Mouse (Mus musculus) neural tube, embryonic 11.5 days (tissue): ENCODE measurements around the gene Syne1. TPM values are rescaled to one million over a fixed set of nuclear protein-coding genes. Genes with fewer than 3 reads are reported as not detected.

Experiments used
- ATAC-seq: fragments of 200-750 bp; cut with Nextera tagmentation; 2 replicates; pipeline ENCODE4 v1.8.0; 2017; ENCODE audit warnings: moderate number of reproducible peaks, mild to moderate bottlenecking, moderate TSS enrichment, moderate library complexity; ENCODE audit not compliant: insufficient read depth, low FRiP score, low TSS enrichment
- DNase-seq: peaks from one replicate; pipeline ENCODE4 v3.0.0-alpha.2; 2015; ENCODE audit warnings: low spot score
- H3K27ac ChIP-seq: fragments of 300-500 bp; sonication (generic); 2 replicates; pipeline ENCODE4 v1.5.1; 2014; ENCODE audit warnings: low read depth, mild to moderate bottlenecking, low read length
- H3K27me3 ChIP-seq: fragments of 300-500 bp; sonication (generic); 2 replicates; pipeline ENCODE4 v1.6.1; 2014; ENCODE audit warnings: mild to moderate bottlenecking, low read length, mixed read lengths; ENCODE audit not compliant: control insufficient read depth, insufficient read depth
- H3K36me3 ChIP-seq: fragments of 300-500 bp; sonication (generic); 2 replicates; pipeline ENCODE4 v1.6.1; 2014; ENCODE audit warnings: mild to moderate bottlenecking, low read length, moderate library complexity, mixed read lengths; ENCODE audit not compliant: control insufficient read depth, insufficient read depth
- H3K4me1 ChIP-seq: fragments of 300-500 bp; sonication (generic); 2 replicates; pipeline ENCODE4 v1.6.1; 2014; ENCODE audit warnings: low read length, mixed read lengths; ENCODE audit not compliant: control insufficient read depth, insufficient read depth
- H3K4me2 ChIP-seq: fragments of 300-500 bp; sonication (generic); 2 replicates; pipeline ENCODE4 v1.6.1; 2014; ENCODE audit warnings: low read depth, mild to moderate bottlenecking, moderate library complexity
- H3K4me3 ChIP-seq: fragments of 300-500 bp; sonication (generic); 2 replicates; pipeline ENCODE4 v1.5.1; 2014; ENCODE audit warnings: low read depth, low read length
- H3K9ac ChIP-seq: fragments of 300-500 bp; sonication (generic); 2 replicates; pipeline ENCODE4 v1.6.1; 2014; ENCODE audit warnings: mild to moderate bottlenecking, low read length
- H3K9me3 ChIP-seq: fragments of 300-500 bp; sonication (generic); 2 replicates; pipeline ENCODE4 v1.6.1; 2016; ENCODE audit warnings: low read length; ENCODE audit not compliant: control insufficient read depth
- WGBS: fragments of 180-500 bp; shearing (Covaris S2); extraction: QIAGEN DNeasy Blood & Tissue Kit; methylation state at CpG from one replicate; pipeline ENCODE4 v1.1.7; 2014; 5-methylcytosine and 5-hydroxymethylcytosine counted together
- polyA plus RNA-seq: library from polyadenylated mRNA; unstranded; fragments of >200 nt; fragmentation: Nextera tagmentation; extraction: Ambion mirVana; gene quantifications from 2 replicates; pipeline ENCODE4 v1.2.1, GENCODE M21; 2014

The Syne1 gene
- polyA plus RNA-seq, 1 experiment from 2014 or later, result 3.2 TPM

DNA sequence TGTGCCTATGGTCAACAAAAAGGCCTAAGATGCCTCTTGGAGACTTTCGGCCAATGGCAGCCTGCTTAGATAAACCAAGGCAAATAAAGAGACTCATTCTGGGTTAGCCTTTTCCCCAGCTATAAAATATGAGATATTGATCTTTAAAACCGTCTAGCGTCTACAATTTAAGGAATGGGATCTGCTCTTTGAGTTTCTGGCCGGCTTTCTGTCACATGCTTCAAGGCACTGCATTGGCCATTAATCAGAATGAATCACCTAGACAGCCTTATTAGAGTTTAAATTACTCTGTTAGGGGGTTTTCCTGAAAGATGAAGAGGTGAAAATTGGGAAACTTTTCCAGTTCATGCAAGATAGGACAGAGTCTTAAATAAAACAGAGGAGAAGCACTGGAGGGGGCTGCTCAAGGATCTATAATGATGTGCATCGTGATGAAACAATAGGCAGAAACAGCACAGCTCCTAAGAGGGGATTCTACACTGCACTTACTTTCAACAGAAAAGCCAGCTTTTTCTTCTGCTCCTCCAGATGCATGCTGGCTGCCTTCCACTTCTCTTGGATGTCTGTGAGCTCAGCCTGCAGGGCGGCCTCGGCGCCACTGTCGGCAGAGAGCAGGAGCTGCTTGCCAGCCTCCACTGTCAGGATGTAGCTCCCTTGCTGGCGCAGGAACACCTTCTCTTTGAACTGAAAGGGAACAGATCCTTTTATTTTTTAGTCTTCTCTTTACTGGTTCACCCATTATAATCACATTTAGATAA is 454.1 kb downstream of the Syne1 start:
- WGBS, result 88% methylated on average over 10 of the region's 10 CpGs
- DNase-seq (no peak), ATAC-seq (no peak)
- Histone ChIP-seq H3K9me3 (no peaks in the 10 kb centered on the region), H3K4me3 (no peak overlapping the region), H3K36me3 (no peaks in the 10 kb centered on the region), H3K27me3 (no peaks in the 10 kb centered on the region), H3K4me1 (no peaks in the 10 kb centered on the region), H3K9ac (no peak overlapping the region), H3K4me2 (no peak overlapping the region), H3K27ac (no peak overlapping the region)

DNA sequence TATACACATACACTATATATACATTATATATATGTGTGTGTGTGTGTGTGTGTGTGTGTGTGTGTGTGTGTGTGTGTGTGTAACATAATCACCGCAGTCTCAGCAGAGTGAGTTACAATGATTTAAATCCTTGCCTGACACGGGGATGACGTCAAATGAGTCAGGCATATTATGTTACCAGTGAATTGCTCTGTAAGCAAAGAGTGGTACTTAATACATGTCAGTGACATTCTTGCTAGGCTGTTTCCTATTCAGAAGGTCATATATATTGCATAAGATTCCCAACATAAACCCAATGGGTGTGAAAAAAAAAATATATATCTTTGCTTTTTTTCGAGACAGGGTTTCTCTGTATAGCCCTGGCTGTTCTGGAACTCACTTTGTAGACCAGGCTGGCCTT is 462.1 kb downstream of the Syne1 start:
- DNase-seq (no peak), ATAC-seq (no peak)
- H3K4me2 ChIP-seq, result no peak overlapping the region
- H3K4me1 ChIP-seq, result no peaks in the 10 kb centered on the region
- H3K4me3 ChIP-seq, result no peak overlapping the region
- no peaks in the 10 kb centered on the region for H3K36me3 ChIP-seq
- H3K27ac ChIP-seq, result no peak overlapping the region
- H3K27me3 ChIP-seq, result no peaks in the 10 kb centered on the region
- no peak overlapping the region for H3K9ac ChIP-seq
- H3K9me3 ChIP-seq, result no peaks in the 10 kb centered on the region
- 85% methylated on average over 4 of the region's 4 CpGs for WGBS

GRCm38 (mm10) chr10:5087336-5087735 is 463.9 kb downstream of the Syne1 start:
- H3K9ac ChIP-seq, result no peak overlapping the region
- WGBS, result 77% methylated on average over 7 of the region's 7 CpGs
- DNase-seq (no peak), ATAC-seq (no peak)
- H3K9me3 ChIP-seq, result no peaks in the 10 kb centered on the region
- no peaks in the 10 kb centered on the region for H3K4me1 ChIP-seq
- H3K27ac ChIP-seq, result no peak overlapping the region
- H3K4me2 ChIP-seq, result no peak overlapping the region
- H3K36me3 ChIP-seq, result no peaks in the 10 kb centered on the region
- H3K27me3 ChIP-seq, result no peaks in the 10 kb centered on the region
- H3K4me3 ChIP-seq, result no peak overlapping the region

DNA sequence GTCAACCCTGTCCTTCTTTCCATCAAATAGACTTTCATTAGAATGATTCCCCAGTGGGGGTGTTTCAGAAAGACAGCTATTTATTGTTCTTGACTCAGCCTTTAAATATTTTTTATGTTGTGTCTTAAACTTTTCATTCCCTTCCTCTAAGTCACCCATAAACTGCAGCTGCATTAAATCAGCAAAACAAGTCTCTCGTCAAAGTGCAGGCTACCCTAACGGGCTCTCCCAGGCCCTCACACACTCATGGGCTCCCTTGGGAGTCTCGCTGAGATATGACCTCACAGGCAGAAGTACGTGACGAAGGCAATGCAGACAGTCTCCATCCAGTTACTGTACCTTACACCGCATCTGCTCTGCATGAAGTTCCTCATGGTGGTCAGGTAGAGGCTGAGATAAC is 465.0 kb downstream of the Syne1 start:
- no peaks in the 10 kb centered on the region for H3K27me3 ChIP-seq
- no peak for DNase-seq
- H3K4me2 ChIP-seq, result no peak overlapping the region
- no peak overlapping the region for H3K9ac ChIP-seq
- H3K4me1 ChIP-seq, result no peaks in the 10 kb centered on the region
- no peak overlapping the region for H3K4me3 ChIP-seq
- no peaks in the 10 kb centered on the region for H3K9me3 ChIP-seq
- ATAC-seq, result no peak
- 82% methylated on average over 6 of the region's 6 CpGs for WGBS
- H3K36me3 ChIP-seq, result no peaks in the 10 kb centered on the region
- no peak overlapping the region for H3K27ac ChIP-seq

GRCm38 (mm10) chr10:5085792-5086191 is 465.5 kb downstream of the Syne1 start:
- no peaks in the 10 kb centered on the region for H3K9me3 ChIP-seq
- no peaks in the 10 kb centered on the region for H3K4me1 ChIP-seq
- ATAC-seq (no peak), DNase-seq (no peak)
- no peak overlapping the region for H3K4me3 ChIP-seq
- H3K4me2 ChIP-seq, result no peak overlapping the region
- no peak overlapping the region for H3K9ac ChIP-seq
- H3K27me3 ChIP-seq, result no peaks in the 10 kb centered on the region
- WGBS, result 90% methylated on average over 5 of the region's 5 CpGs
- no peaks in the 10 kb centered on the region for H3K36me3 ChIP-seq
- no peak overlapping the region for H3K27ac ChIP-seq

DNA sequence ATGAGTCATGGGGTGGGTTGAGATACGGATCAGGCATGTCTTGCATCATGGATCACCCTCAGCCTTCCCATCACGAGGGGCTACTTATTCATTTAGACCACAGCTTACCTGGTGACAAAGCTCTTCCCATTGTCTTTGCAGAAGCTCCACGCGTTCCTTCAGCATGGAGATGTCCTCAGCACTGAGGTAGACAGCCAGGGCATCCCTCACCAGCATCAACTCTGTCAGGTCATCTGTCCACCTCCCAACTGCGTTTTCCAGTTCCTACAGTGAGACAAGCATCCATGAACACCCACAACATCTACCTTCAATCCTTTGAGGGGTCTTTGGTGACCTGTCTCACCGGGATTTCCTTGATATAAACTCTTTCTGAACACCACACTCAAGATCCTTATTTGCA is 467.6 kb downstream of the Syne1 start:
- H3K9ac ChIP-seq, result no peak overlapping the region
- H3K4me2 ChIP-seq, result no peak overlapping the region
- 82% methylated on average over 6 of the region's 6 CpGs for WGBS
- no peaks in the 10 kb centered on the region for H3K27me3 ChIP-seq
- no peak overlapping the region for H3K4me3 ChIP-seq
- no peak for DNase-seq
- no peak overlapping the region for H3K27ac ChIP-seq
- no peaks in the 10 kb centered on the region for H3K36me3 ChIP-seq
- H3K9me3 ChIP-seq, result no peaks in the 10 kb centered on the region
- no peak for ATAC-seq
- no peaks in the 10 kb centered on the region for H3K4me1 ChIP-seq

GRCm38 (mm10) chr10:5079945-5080468 is 471.3 kb downstream of the Syne1 start:
- no peak overlapping the region for H3K4me3 ChIP-seq
- H3K36me3 ChIP-seq, result no peaks in the 10 kb centered on the region
- H3K9ac ChIP-seq, result no peak overlapping the region
- no peak for DNase-seq
- no peak for ATAC-seq
- H3K9me3 ChIP-seq, result no peaks in the 10 kb centered on the region
- no peak overlapping the region for H3K4me2 ChIP-seq
- H3K27me3 ChIP-seq, result no peaks in the 10 kb centered on the region
- no peaks in the 10 kb centered on the region for H3K4me1 ChIP-seq
- WGBS, result 82% methylated on average over 9 of the region's 9 CpGs
- no peak overlapping the region for H3K27ac ChIP-seq

- Histone ChIP-seq H3K4me3 (no peak overlapping the region), H3K36me3 (no peaks in the 10 kb centered on the region)
- no peak for ATAC-seq
These were observed 475.6 kb downstream of the Syne1 start for GRCm38 (mm10) chr10:5075724-5076123.

GRCm38 (mm10) chr10:5072054-5072453 is 479.2 kb downstream of the Syne1 start:
- Histone ChIP-seq H3K36me3 (no peaks in the 10 kb centered on the region), H3K4me2 (no peak overlapping the region), H3K27ac (no peak overlapping the region), H3K27me3 (no peaks in the 10 kb centered on the region), H3K4me1 (no peaks in the 10 kb centered on the region), H3K9ac (no peak overlapping the region), H3K9me3 (no peaks in the 10 kb centered on the region), H3K4me3 (no peak overlapping the region)
- ATAC-seq (no peak), DNase-seq (no peak)
- WGBS, result 83% methylated on average over 8 of the region's 8 CpGs

More at GRCm38 (mm10) chr10:5075724-5076123, 475.6 kb downstream of the Syne1 start:
- Histone ChIP-seq H3K9me3 (no peaks in the 10 kb centered on the region), H3K27me3 (no peaks in the 10 kb centered on the region), H3K9ac (no peak overlapping the region), H3K4me2 (no peak overlapping the region), H3K27ac (no peak overlapping the region), H3K4me1 (no peaks in the 10 kb centered on the region)
- no peak for DNase-seq
- 93% methylated on average over 7 of the region's 7 CpGs for WGBS
